Mouse (Mus musculus): Measurements from ENCODE around the gene Hapln4.

DNA sequence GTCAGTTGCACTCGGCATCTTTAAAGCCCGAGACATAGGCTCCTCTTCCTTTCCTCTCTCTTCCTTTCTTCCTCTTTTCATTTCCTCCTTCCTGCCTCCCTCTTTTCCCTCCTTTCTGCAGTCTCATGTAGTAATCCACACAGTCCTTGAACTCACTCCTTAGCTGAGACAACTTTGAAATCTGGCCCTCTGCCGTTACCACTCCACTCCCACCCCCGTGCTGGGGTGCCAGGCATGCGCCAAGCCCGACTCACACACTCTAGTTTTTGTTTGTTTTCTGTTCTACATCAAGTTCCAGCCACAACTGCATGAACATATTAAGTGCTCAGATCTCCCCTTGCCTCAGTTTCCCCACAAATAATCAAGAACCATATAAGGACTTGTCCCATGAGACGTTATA, 21.7 kb downstream of the Hapln4 start:
- no peak for TF ChIP-seq CTCF (IDR thresholded peaks at IDR 0.05)
- no peak for TF ChIP-seq EP300 (IDR thresholded peaks at IDR 0.05)

All from lung, postnatal 0 days (tissue).